Comparison of ENCODE assay signal across 20 mouse cellular contexts in genomic region chr3:142124255-142124654, GRCm38 (mm10).
"Had no signal": no experiment of that assay in that cellular context is flagged by ENCODE, and none has a peak within 500 bp of the region (broad histone marks: within the 10 kb centered on the region; RNA-seq: fewer than 3 reads in every experiment).

No protein-coding gene starts in this region.

- H3K27me3 ChIP-seq: liver, embryonic 12.5 days; liver, embryonic 15.5 days; lung, embryonic 15.5 days; megakaryocyte, embryonic 14.5 days; stomach, embryonic 15.5 days had no signal

- ATAC-seq: intestine, postnatal 0 days; liver, embryonic 12.5 days; midbrain, embryonic 16.5 days had no signal

- DNase-seq: kidney, adult 2 months; kidney, postnatal 25 days; layer of hippocampus, adult 9-11 months; liver; lung, adult 18-20 months; lung, postnatal 10 days; lung, postnatal 36 days; right cerebral cortex, postnatal 25 days; spleen, adult 18-20 months; thymus, postnatal 25 days had no signal

- H3K36me3 ChIP-seq: limb, embryonic 13.5 days; liver, embryonic 12.5 days; liver, embryonic 15.5 days; lung, embryonic 15.5 days; stomach, embryonic 15.5 days had no signal

- H3K4me1 ChIP-seq: liver, embryonic 12.5 days; liver, embryonic 15.5 days; megakaryocyte, embryonic 14.5 days had no signal

- H3K9ac ChIP-seq: limb, embryonic 13.5 days; liver, embryonic 12.5 days; liver, embryonic 15.5 days; lung, embryonic 15.5 days; stomach, embryonic 15.5 days had no signal

- H3K27ac ChIP-seq: kidney, postnatal 0 days; layer of hippocampus, adult 2 months; limb, embryonic 13.5 days; liver, embryonic 12.5 days; liver, embryonic 15.5 days; lung, embryonic 15.5 days; stomach, embryonic 15.5 days had no signal

- H3K4me3 ChIP-seq: layer of hippocampus, adult 2 months; limb, embryonic 13.5 days; liver, embryonic 12.5 days; liver, embryonic 15.5 days; lung, embryonic 15.5 days; megakaryocyte, embryonic 14.5 days; stomach, embryonic 15.5 days had no signal

- H3K9me3 ChIP-seq: limb, embryonic 13.5 days; liver, embryonic 12.5 days; liver, embryonic 15.5 days; lung, embryonic 15.5 days; megakaryocyte, embryonic 14.5 days; stomach, embryonic 15.5 days had no signal

- H3K4me2 ChIP-seq: limb, embryonic 13.5 days; liver, embryonic 12.5 days; liver, embryonic 15.5 days; lung, embryonic 15.5 days; stomach, embryonic 15.5 days had no signal
